Mouse (Mus musculus): Measurements from ENCODE around the gene Csnk1g2. TPM values are rescaled to one million over a fixed set of nuclear protein-coding genes. Genes with fewer than 3 reads are reported as not detected.

The Csnk1g2 gene
- 92.3 and 96.1 TPM in 2 replicates for polyA plus RNA-seq (2014; fragmentation: Nextera tagmentation; extraction: Ambion mirVana)

DNA sequence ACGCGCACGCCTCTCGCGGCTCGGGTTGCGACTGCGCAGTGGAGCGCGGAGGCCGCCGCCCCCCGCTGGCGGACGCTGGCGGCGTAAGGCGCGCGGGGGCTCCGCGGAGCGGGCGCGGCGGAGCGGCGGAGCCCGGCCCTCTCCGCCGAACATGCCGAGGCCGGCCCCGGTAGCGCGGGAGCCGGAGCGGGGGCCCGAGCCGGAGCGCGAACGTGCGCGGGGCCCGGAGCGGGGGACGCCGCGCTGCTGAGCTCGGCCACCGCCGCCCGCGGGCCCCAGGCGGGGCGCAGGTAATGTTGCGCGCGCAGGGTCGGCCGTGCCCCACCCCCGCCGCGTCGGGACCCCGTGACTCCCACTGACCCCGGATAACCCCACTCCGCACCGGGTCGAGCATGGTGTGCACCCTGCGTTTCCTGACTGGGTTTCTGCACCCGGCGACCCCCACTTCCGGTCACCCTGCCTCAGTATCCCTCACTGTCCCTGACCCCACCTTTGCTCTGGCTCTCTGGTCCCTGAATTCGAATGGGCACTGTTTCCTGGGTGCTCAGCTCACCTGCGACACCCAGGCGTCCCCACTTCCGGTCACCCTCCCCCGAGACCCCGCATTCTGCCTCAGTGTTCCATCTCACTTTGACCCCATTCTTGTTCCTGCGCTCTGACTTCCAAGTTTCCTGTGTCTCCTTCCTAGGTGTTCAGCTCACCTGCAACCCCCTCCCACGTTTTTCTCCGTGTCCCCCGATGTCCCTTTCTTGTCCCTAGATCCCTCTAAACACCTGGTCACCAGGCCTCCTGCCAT lies at the start of gene Csnk1g2:
Gene Csnk1g2, plus strand, starts transcription at position 178 of the 796 bp plus-strand sequence.
- WGBS: under 1% methylated on average over 83 of the region's 85 CpGs
- peak within 1 kb of the TSS; percentile 91 for H3K27ac ChIP-seq (ENCODE audit: low read depth, low read length)
- H3K4me1 ChIP-seq (replicated peaks; ENCODE audit: control insufficient read depth, insufficient read depth, low read length): peaks cover 41% of the 10 kb centered on the region
- peak within 1 kb of the TSS; percentile 87 for H3K9ac ChIP-seq (ENCODE audit: low read depth, low read length)
- peak; percentile 70 for DNase-seq (ENCODE audit: low spot score)
- peak within 1 kb of the TSS; percentile 92 for H3K4me2 ChIP-seq
- ATAC-seq (replicated peaks; ENCODE audit: low FRiP score): peak; percentile 37
- H3K27me3 ChIP-seq (replicated peaks; ENCODE audit: control insufficient read depth, insufficient read depth, low read length): no peaks in the 10 kb centered on the region
- H3K9me3 ChIP-seq (ENCODE audit: control insufficient read depth, low read length): no peaks in the 10 kb centered on the region
- H3K36me3 ChIP-seq (ENCODE audit: control insufficient read depth, insufficient read depth, low read length): 0 out of 2 replicates have a peak, but pooled peaks cover 2% of the 10 kb centered on the region
- H3K4me3 ChIP-seq (ENCODE audit: low read depth, low read length): peak within 1 kb of the TSS; percentile 90

DNA sequence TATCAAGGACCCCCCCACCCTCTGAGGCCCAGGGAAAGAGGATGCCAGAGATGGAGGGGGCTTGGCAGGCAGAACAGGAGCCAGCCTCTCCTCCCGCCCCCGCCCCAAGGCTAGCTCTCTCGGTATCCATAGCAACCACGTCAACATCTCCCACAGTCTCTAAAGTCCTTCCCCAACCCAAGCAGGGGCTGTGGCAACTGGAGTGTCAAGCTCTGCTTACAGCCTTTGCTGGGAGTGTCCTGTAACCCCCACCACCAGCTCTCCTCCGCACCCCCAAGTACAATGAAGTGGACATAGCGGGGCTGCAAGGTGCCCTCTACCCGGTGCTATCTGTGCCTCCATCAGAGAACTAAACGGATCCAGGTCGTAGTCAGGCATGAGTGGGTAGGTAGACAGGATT lies 48.7 kb upstream of the Csnk1g2 start:
- Histone ChIP-seq H3K4me2 (peak overlapping the region; percentile 97), H3K27ac (ENCODE audit: low read depth, low read length) (peak overlapping the region; percentile 95), H3K9me3 (ENCODE audit: control insufficient read depth, low read length) (no peaks in the 10 kb centered on the region), H3K36me3 (ENCODE audit: control insufficient read depth, insufficient read depth, low read length) (no peaks in the 10 kb centered on the region), H3K27me3 (replicated peaks; ENCODE audit: control insufficient read depth, insufficient read depth, low read length) (no peaks in the 10 kb centered on the region), H3K4me3 (ENCODE audit: low read depth, low read length) (no peak overlapping the region), H3K9ac (ENCODE audit: low read depth, low read length) (peak overlapping the region; percentile 89), H3K4me1 (replicated peaks; ENCODE audit: control insufficient read depth, insufficient read depth, low read length) (peaks cover 71% of the 10 kb centered on the region)
- ATAC-seq (replicated peaks; ENCODE audit: low FRiP score): no peak
- WGBS: 61% methylated on average over 9 of the region's 9 CpGs
- no peak for DNase-seq (ENCODE audit: low spot score)

DNA sequence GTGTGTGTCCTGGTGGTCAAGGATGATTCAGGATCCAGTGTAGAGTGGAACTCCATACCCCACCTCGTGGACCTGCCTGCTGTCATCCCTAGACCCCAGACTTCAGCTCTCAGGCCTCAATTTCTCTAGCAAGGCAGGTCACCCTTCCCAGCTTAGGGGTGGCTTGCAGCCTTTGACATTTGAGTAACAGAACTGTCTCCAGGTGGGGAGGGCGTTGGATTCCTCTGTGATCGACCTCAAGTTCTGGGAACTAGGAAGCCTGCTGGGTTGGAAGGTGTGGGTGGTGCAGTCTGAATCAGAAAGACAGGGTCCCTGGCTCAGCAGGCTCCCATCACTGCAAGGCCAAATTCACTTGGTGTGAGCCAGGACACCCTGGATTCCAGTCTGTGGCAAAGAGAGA lies 47.7 kb upstream of the Csnk1g2 start:
- Histone ChIP-seq H3K36me3 (ENCODE audit: control insufficient read depth, insufficient read depth, low read length) (no peaks in the 10 kb centered on the region), H3K27ac (ENCODE audit: low read depth, low read length) (peak overlapping the region; percentile 95), H3K4me1 (replicated peaks; ENCODE audit: control insufficient read depth, insufficient read depth, low read length) (peaks cover 71% of the 10 kb centered on the region), H3K9ac (ENCODE audit: low read depth, low read length) (peak overlapping the region; percentile 89), H3K9me3 (ENCODE audit: control insufficient read depth, low read length) (no peaks in the 10 kb centered on the region), H3K4me3 (ENCODE audit: low read depth, low read length) (peak overlapping the region; percentile 97), H3K27me3 (replicated peaks; ENCODE audit: control insufficient read depth, insufficient read depth, low read length) (no peaks in the 10 kb centered on the region), H3K4me2 (peak overlapping the region; percentile 97)
- ATAC-seq (replicated peaks; ENCODE audit: low FRiP score): no peak
- no peak for DNase-seq (ENCODE audit: low spot score)
- whole genome bisulfite sequencing: 64% methylated on average over 3 of the region's 3 CpGs

DNA sequence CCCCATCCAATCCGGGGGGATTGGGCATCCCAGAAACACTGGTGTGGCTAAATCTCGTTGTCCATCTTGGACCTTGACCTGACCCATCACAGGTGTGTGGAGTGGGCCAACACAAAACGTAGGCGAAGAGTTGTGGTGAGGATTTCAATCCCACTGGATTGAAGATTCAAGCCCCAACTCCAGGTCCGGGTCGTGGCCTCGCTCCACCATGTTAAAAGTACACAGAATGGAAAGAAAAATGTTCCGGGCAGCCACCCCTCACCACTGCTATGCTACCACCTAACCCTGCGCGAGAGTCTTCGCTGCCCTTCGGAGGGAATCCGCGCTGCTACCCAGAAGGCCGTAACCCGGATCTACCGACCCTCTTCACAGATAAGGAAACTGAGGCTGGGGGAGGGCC lies 46.7 kb upstream of the Csnk1g2 start:
- Histone ChIP-seq H3K27ac (ENCODE audit: low read depth, low read length) (peak overlapping the region; percentile 95), H3K4me3 (ENCODE audit: low read depth, low read length) (peak overlapping the region; percentile 97), H3K9me3 (ENCODE audit: control insufficient read depth, low read length) (no peaks in the 10 kb centered on the region), H3K27me3 (replicated peaks; ENCODE audit: control insufficient read depth, insufficient read depth, low read length) (no peaks in the 10 kb centered on the region), H3K36me3 (ENCODE audit: control insufficient read depth, insufficient read depth, low read length) (no peaks in the 10 kb centered on the region), H3K4me1 (replicated peaks; ENCODE audit: control insufficient read depth, insufficient read depth, low read length) (peaks cover 61% of the 10 kb centered on the region), H3K9ac (ENCODE audit: low read depth, low read length) (peak overlapping the region; percentile 89), H3K4me2 (peak overlapping the region; percentile 97)
- ATAC-seq (replicated peaks; ENCODE audit: low FRiP score): no peak
- 7% methylated on average over 17 of the region's 17 CpGs for WGBS
- no peak for DNase-seq (ENCODE audit: low spot score)

DNA sequence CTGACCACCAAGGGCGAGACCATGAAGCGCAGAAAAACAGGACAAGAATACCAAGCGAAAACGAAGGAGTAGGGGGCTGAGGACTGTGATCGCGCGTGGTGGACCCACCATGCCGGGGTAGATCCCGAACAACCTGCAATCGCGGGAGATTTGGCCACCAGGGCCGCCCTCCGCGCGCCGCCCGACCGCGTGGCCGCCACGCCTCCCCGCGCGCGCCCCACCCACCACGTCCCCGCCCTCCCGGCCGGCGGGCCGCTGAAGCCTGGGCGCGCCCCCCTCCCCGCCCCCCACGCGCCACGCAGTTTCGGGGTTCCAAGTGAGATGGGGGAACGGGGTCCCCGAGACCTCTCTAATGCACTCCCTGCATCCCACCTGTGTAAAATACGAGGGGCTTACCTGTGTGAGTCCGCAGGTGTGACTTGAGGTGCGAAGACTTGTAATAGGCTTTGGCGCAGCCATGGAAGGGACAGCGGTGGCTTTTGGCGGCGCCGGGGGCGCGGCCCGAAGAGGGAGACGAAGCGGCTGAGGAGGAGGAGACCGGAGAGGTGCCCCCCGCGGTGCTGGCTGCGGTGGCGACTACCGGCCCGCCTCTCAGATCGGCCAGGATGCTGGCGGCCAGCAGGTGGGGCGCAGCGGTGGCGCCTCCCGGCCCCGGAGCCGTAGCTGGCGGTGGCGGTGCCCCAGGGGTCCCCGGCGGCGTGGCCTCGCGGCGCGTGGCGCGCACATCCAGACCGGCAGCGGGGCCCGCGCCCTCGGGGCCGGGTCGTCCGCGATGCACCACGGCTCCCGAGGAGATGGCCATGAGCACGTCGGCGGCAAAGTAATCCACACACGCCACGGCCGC lies 46.1 kb upstream of the Csnk1g2 start:
- ATAC-seq (replicated peaks; ENCODE audit: low FRiP score) (no peak), DNase-seq (ENCODE audit: low spot score) (peak; percentile 80)
- WGBS: under 1% methylated on average over 91 of the region's 96 CpGs
- Histone ChIP-seq H3K27me3 (replicated peaks; ENCODE audit: control insufficient read depth, insufficient read depth, low read length) (no peaks in the 10 kb centered on the region), H3K4me1 (replicated peaks; ENCODE audit: control insufficient read depth, insufficient read depth, low read length) (peaks cover 54% of the 10 kb centered on the region), H3K9ac (ENCODE audit: low read depth, low read length) (peak overlapping the region; percentile 89), H3K27ac (ENCODE audit: low read depth, low read length) (peak overlapping the region; percentile 95), H3K9me3 (ENCODE audit: control insufficient read depth, low read length) (no peaks in the 10 kb centered on the region), H3K4me2 (peak overlapping the region; percentile 97), H3K4me3 (ENCODE audit: low read depth, low read length) (peak overlapping the region; percentile 97), H3K36me3 (ENCODE audit: control insufficient read depth, insufficient read depth, low read length) (no peaks in the 10 kb centered on the region)

DNA sequence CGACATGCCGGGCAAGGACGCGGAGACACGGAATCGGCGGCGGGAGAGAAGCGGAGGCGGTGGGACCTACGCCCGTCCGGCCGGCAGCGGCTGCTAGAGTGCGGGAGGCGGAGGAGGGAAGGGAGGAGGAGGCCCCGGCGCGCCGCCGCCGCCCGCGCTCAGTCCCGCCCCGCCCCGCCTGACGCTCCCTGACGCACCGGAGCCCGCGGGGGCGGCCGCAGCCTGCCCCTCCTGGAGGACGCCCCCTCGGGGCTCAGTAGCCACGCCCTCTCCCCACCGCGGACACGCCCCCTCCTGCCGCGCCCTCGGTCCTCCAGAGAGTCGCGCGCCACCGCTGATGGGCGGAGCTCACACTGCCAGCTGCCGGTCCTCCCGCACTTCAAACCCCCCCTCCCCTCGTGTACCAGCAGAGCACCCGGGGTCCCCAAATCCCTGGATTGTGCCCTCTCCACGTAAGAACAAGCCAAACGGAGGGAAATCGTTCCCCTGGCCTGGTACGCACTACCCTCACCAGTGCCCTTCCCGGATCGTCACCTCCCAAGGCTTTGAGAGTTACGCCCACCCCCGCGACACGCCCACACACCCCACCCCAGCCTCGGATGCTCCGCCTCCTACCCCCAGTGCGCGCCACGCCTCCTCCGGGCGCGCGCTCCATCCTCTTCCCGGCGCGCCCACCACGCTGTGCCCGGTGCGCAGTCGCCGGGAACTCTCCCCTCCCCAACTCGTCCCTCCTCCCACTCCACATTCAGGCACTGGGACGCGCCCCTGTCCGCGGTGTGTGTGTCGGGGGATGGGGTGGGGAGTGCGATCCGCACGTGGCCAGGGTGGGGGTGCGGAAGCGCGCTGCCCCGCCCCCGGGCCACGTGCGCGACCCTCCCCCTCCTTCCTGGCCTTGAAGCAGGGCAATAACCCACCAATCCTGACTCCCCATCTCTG lies 45.2 kb upstream of the Csnk1g2 start, which contains the start of gene Klf16:
Gene Klf16, minus strand, starts transcription at position 127 of the 936 bp plus-strand sequence.
- DNase-seq (ENCODE audit: low spot score): peak; percentile 100
- Histone ChIP-seq H3K36me3 (ENCODE audit: control insufficient read depth, insufficient read depth, low read length) (no peaks in the 10 kb centered on the region), H3K27me3 (replicated peaks; ENCODE audit: control insufficient read depth, insufficient read depth, low read length) (no peaks in the 10 kb centered on the region), H3K4me2 (peak within 1 kb of the TSS; percentile 97), H3K4me1 (replicated peaks; ENCODE audit: control insufficient read depth, insufficient read depth, low read length) (peaks cover 46% of the 10 kb centered on the region), H3K9ac (ENCODE audit: low read depth, low read length) (peak within 1 kb of the TSS; percentile 89), H3K4me3 (ENCODE audit: low read depth, low read length) (peak within 1 kb of the TSS; percentile 97), H3K9me3 (ENCODE audit: control insufficient read depth, low read length) (no peaks in the 10 kb centered on the region), H3K27ac (ENCODE audit: low read depth, low read length) (peak within 1 kb of the TSS; percentile 95)
- WGBS: under 1% methylated on average over 80 of the region's 97 CpGs
- ATAC-seq (replicated peaks; ENCODE audit: low FRiP score): peak; percentile 81

DNA sequence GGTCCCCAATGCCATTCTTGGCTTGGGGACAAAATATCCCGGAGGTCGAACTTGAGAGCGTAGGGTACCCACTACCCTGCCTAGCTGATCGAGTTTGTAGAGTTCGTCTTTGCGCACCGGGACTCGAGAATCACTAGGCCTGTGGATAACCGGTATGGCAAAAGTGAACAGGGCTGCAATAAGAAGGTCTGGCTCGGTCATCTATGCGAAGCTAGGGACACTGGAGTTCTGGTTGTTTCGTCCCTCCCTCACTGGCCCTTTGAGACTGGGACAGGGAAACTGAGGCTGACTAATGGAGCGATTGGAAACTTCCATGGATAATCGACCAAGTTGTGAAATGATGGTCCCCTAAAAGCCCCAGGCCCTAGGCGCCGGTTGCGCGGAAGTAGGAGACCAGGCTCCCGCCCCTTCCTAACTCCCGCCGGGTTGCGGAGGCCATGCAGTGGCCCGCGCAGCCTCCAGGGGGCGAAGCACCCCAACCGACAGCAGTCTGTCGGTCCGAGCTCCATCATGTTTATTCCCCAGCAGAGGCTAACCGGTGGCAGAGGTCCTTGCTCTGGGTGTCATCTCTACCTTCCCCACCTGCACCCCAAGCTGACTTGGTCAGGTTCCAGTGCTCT lies 44.4 kb upstream of the Csnk1g2 start:
- H3K9me3 ChIP-seq (ENCODE audit: control insufficient read depth, low read length): no peaks in the 10 kb centered on the region
- ATAC-seq (replicated peaks; ENCODE audit: low FRiP score) (peak; percentile 65), DNase-seq (ENCODE audit: low spot score) (peak; percentile 87)
- no peaks in the 10 kb centered on the region for H3K27me3 ChIP-seq (replicated peaks; ENCODE audit: control insufficient read depth, insufficient read depth, low read length)
- H3K36me3 ChIP-seq (ENCODE audit: control insufficient read depth, insufficient read depth, low read length): peaks cover under 1% of the 10 kb centered on the region; the same call in 1 of the 2 replicates
- under 1% methylated on average over 29 of the region's 29 CpGs for WGBS
- peak overlapping the region; percentile 95 for H3K27ac ChIP-seq (ENCODE audit: low read depth, low read length)
- H3K4me2 ChIP-seq: peak overlapping the region; percentile 97
- H3K9ac ChIP-seq (ENCODE audit: low read depth, low read length): peak overlapping the region; percentile 89
- H3K4me1 ChIP-seq (replicated peaks; ENCODE audit: control insufficient read depth, insufficient read depth, low read length): peaks cover 40% of the 10 kb centered on the region
- H3K4me3 ChIP-seq (ENCODE audit: low read depth, low read length): peak overlapping the region; percentile 97

All from liver, embryonic 11.5 days (tissue).